Mouse (Mus musculus) erythroblast, embryonic 14.5 days (primary cell): ENCODE measurements around the gene Vars2. TPM values are rescaled to one million over a fixed set of nuclear protein-coding genes. Genes with fewer than 3 reads are reported as not detected.

Experiments used
- H3K27me3 ChIP-seq: 2 replicates; pipeline ENCODE4 v1.6.1; 2012; ENCODE audit warnings: inconsistent platforms; ENCODE audit not compliant: control insufficient read depth
- H3K36me3 ChIP-seq: 2 replicates; pipeline ENCODE4 v1.6.1; 2012; ENCODE audit warnings: mild to moderate bottlenecking, inconsistent platforms; ENCODE audit not compliant: control insufficient read depth
- H3K4me1 ChIP-seq: 2 replicates; pipeline ENCODE4 v1.6.1; 2012; ENCODE audit warnings: inconsistent platforms; ENCODE audit not compliant: control insufficient read depth
- H3K4me3 ChIP-seq: replicated peaks from 2 replicates; pipeline ENCODE3; 2012; ENCODE audit warnings: moderate library complexity, mild to moderate bottlenecking, inconsistent platforms
- H3K9me3 ChIP-seq: 2 replicates; pipeline ENCODE4 v1.6.1; 2012; ENCODE audit warnings: low read length, inconsistent platforms, mixed read lengths; ENCODE audit not compliant: control insufficient read depth
- GATA1 ChIP-seq: IDR thresholded peaks from 2 replicates; pipeline ENCODE4 v1.6.1; 2012; ENCODE audit warnings: low read length, inconsistent platforms, mixed read lengths
- TAL1 ChIP-seq: IDR thresholded peaks from 3 replicates; pipeline ENCODE4 v1.6.1; 2012; ENCODE audit warnings: low read length, inconsistent platforms, mixed read lengths
- polyA plus RNA-seq: library from polyadenylated mRNA; stranded (reverse); fragments of >175 nt; gene quantifications from 2 replicates; pipeline ENCODE4 v1.2.3, GENCODE M21; 2012

Vars2 gene
- polyA plus RNA-seq, 1 experiment = 2.6 TPM

GRCm38 (mm10) chr17:35703065-35703464 lies 35.7 kb upstream of the Vars2 start:
- H3K4me3 ChIP-seq = no peak overlapping the region
- H3K27me3 ChIP-seq = peaks cover 72% of the 10 kb centered on the region
- peaks cover 12% of the 10 kb centered on the region for H3K4me1 ChIP-seq
- TF ChIP-seq GATA1 (no peak), TAL1 (no peak)
- H3K9me3 ChIP-seq = no peaks in the 10 kb centered on the region; the same call in 1 of the 2 replicates
- H3K36me3 ChIP-seq = no peaks in the 10 kb centered on the region

DNA sequence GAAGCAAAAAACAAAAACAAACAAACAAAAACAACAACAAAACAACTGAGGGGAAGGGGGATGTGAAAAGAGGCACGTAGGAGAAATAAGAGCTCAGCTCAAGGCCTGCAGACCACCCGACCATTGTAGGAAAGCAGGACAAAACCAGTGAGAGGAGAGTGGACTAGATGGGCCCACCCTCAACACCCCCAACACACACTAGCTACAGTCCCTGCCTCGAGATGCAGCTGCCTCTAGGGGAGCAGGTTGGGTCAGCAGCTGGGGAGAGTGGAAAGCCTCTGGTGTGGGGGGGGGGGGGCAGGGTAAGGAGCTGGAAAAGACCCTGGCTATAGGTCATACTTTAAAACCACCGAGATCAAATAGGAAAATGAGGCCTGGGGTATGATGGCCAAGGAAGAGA lies 35.2 kb upstream of the Vars2 start:
- no peak overlapping the region for H3K4me3 ChIP-seq
- TF ChIP-seq TAL1 = no peak
- no peak for TF ChIP-seq GATA1
- peaks cover 12% of the 10 kb centered on the region for H3K4me1 ChIP-seq
- H3K9me3 ChIP-seq = no peaks in the 10 kb centered on the region; the same call in 1 of the 2 replicates
- no peaks in the 10 kb centered on the region for H3K36me3 ChIP-seq
- peaks cover 77% of the 10 kb centered on the region for H3K27me3 ChIP-seq

DNA sequence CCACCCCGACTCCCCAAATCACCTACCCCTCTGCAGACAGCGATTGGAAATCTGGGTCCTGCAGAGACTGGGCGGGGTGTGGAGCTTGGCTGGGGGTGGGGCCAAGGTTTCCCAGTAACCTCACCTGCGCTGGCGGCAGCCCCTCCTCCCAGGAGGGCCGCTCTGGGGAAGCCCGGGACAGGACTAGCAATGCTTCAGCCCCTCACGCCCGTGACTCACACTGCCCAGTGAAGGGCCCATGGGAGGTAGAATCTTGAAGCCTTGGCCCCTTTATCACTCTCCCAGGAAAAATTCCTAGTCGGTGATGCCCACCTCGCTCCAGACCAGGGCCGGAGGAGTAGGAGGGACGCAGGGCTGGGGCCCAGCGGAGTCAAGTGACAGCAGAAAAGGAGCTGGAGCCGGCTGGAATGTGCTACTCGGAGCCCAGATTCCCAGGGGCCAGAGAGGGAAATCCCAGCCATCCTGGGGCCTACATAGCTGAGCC lies 34.6 kb upstream of the Vars2 start:
- Histone ChIP-seq H3K36me3 (no peaks in the 10 kb centered on the region), H3K27me3 (peaks cover 83% of the 10 kb centered on the region), H3K9me3 (no peaks in the 10 kb centered on the region; the same call in 1 of the 2 replicates), H3K4me1 (peaks cover 12% of the 10 kb centered on the region), H3K4me3 (no peak overlapping the region)
- TF ChIP-seq TAL1 (no peak), GATA1 (no peak)

GRCm38 (mm10) chr17:35701203-35701977 lies 34.0 kb upstream of the Vars2 start:
- H3K27me3 ChIP-seq = peaks cover 87% of the 10 kb centered on the region
- TF ChIP-seq GATA1 = no peak
- TF ChIP-seq TAL1 = no peak
- H3K4me3 ChIP-seq = no peak overlapping the region
- H3K9me3 ChIP-seq = no peaks in the 10 kb centered on the region; the same call in 1 of the 2 replicates
- H3K4me1 ChIP-seq = peaks cover 12% of the 10 kb centered on the region
- no peaks in the 10 kb centered on the region for H3K36me3 ChIP-seq

- H3K36me3 ChIP-seq = no peaks in the 10 kb centered on the region
- TF ChIP-seq TAL1 = no peak
- TF ChIP-seq GATA1 = no peak
- peaks cover 92% of the 10 kb centered on the region for H3K27me3 ChIP-seq
- peaks cover 1% of the 10 kb centered on the region for H3K9me3 ChIP-seq
- peak overlapping the region; percentile 12 for H3K4me3 ChIP-seq
- H3K4me1 ChIP-seq = peaks cover 12% of the 10 kb centered on the region
These were observed 33.1 kb upstream of the Vars2 start for GRCm38 (mm10) chr17:35700371-35700961.

GRCm38 (mm10) chr17:35699919-35700318 lies 32.5 kb upstream of the Vars2 start:
- H3K27me3 ChIP-seq = peaks cover 88% of the 10 kb centered on the region

DNA sequence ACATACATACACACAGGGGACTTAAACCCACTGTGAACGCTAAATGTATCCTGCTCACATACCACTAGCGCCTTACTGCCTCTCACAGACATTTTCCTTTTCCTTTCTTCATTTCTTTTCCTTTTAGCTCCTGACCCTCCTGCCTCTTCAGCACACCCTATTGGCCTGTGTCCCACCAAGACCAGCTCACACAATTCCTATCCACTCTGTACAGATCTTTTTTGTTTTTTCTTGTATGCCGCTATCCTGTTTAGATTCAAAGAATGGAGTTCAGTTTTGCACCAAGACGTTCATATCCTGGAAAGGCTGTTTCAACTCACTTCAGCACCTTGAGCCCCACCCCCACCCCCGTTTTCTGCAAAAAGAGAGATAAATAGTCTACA lies 31.1 kb upstream of the Vars2 start:
- Histone ChIP-seq H3K4me3 (no peak overlapping the region), H3K4me1 (peaks cover 12% of the 10 kb centered on the region), H3K36me3 (no peaks in the 10 kb centered on the region), H3K9me3 (peaks cover 4% of the 10 kb centered on the region), H3K27me3 (peaks cover 74% of the 10 kb centered on the region)
- TF ChIP-seq TAL1 = no peak
- TF ChIP-seq GATA1 = no peak

More at GRCm38 (mm10) chr17:35699919-35700318, 32.5 kb upstream of the Vars2 start:
- Histone ChIP-seq H3K4me3 (peak overlapping the region; percentile 12), H3K36me3 (no peaks in the 10 kb centered on the region), H3K9me3 (peaks cover 4% of the 10 kb centered on the region), H3K4me1 (peaks cover 12% of the 10 kb centered on the region)
- TF ChIP-seq GATA1 = no peak
- no peak for TF ChIP-seq TAL1

GRCm38 (mm10) chr17:35697759-35698500 lies 30.5 kb upstream of the Vars2 start:
- Histone ChIP-seq H3K36me3 (no peaks in the 10 kb centered on the region), H3K9me3 (peaks cover 4% of the 10 kb centered on the region), H3K4me1 (peaks cover 12% of the 10 kb centered on the region), H3K4me3 (no peak overlapping the region), H3K27me3 (peaks cover 68% of the 10 kb centered on the region)
- TF ChIP-seq GATA1 (no peak), TAL1 (no peak)

- TF ChIP-seq GATA1 = no peak
- no peak for TF ChIP-seq TAL1
- peaks cover 63% of the 10 kb centered on the region for H3K27me3 ChIP-seq
- H3K4me3 ChIP-seq = no peak overlapping the region
- peaks cover 4% of the 10 kb centered on the region for H3K9me3 ChIP-seq
- no peaks in the 10 kb centered on the region for H3K36me3 ChIP-seq
- H3K4me1 ChIP-seq = peaks cover 12% of the 10 kb centered on the region
These were observed 30.0 kb upstream of the Vars2 start for GRCm38 (mm10) chr17:35697429-35697758.
